Comparison of ENCODE assay signal across 11 mouse cellular contexts in the genomic region with DNA sequence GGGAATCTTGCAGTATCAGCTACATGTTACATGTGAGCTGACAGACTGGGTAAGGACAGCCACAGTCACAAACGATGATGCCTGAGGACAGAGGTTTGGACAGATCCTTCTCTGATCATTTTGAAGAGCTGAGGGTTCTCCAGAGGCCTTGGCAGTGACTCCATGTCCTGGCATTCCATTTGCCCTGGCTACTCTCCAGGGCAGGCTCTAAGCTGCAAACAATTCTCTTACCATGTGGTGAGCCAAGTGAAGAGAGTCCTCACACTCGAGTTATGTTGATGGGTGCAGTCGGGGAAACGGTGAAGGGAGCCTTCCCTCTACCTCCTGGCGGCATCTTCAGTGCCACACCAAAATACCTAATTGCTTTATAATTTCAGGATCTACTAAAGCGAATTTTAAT.
DNase-seq lines count a peak whose midpoint lies in the region; ATAC-seq and TF ChIP-seq lines count a peak whose summit lies in the region.
"Had no signal": no experiment of that assay in that cellular context is flagged by ENCODE, and none has a peak within 500 bp of the region (broad histone marks: within the 10 kb centered on the region; RNA-seq: fewer than 3 reads in every experiment).

No protein-coding gene starts in this region.

- H3K4me3 ChIP-seq in lung, postnatal 0 days (ENCODE audit: low read depth, low read length) = no peak overlapping the region
- H3K4me3 ChIP-seq: hindbrain, embryonic 10.5 days; left cerebral cortex, adult 2 months had no signal

- intact Hi-C loops in left cerebral cortex, postnatal 4 days (cut with DNase I) = loop anchor here (5.0 to 10.0 kb wide), 2 partner anchors 1524 to 1622 kb away; no protein-coding TSS in a partner anchor
- intact Hi-C loops in left cerebral cortex, postnatal 36 days (cut with DNase I) = loop anchor here (5.0 to 10.0 kb wide), 2 partner anchors 258 to 1524 kb away; no protein-coding TSS in a partner anchor

- no peak overlapping the region for H3K27ac ChIP-seq in lung, postnatal 0 days (ENCODE audit: low read length)
- H3K27ac ChIP-seq: hindbrain, embryonic 10.5 days; left cerebral cortex, adult 2 months had no signal

- no peaks in the 10 kb centered on the region for H3K9me3 ChIP-seq in lung, postnatal 0 days (ENCODE audit: low read length)

- H3K36me3 ChIP-seq in lung, postnatal 0 days (ENCODE audit: insufficient read depth, low read length) = no peaks in the 10 kb centered on the region

- H3K9ac ChIP-seq in lung, postnatal 0 days (replicated peaks; ENCODE audit: low read depth) = no peak overlapping the region

- no peaks in the 10 kb centered on the region for H3K27me3 ChIP-seq in lung, postnatal 0 days (replicated peaks; ENCODE audit: insufficient read depth, low read length)

- no peak for TF ChIP-seq EP300 in lung, postnatal 0 days (IDR thresholded peaks at IDR 0.05)

- H3K4me2 ChIP-seq in lung, postnatal 0 days (replicated peaks; ENCODE audit: low read depth, low read length) = no peak overlapping the region

- no peak for TF ChIP-seq CTCF in lung, postnatal 0 days (IDR thresholded peaks at IDR 0.05)

- no peaks in the 10 kb centered on the region for H3K4me1 ChIP-seq in lung, postnatal 0 days (ENCODE audit: insufficient read depth, low read depth, low read length)

- peak; percentile 10 to 25 for DNase-seq in cerebellum, postnatal 25 days
- DNase-seq in cerebellum, adult 11-12 months = no peak
- DNase-seq in left cerebral cortex, postnatal 4 days = peak; percentile 63
- DNase-seq in left cerebral cortex, postnatal 36 days (ENCODE audit: low spot score in 2 of 2) = no peak
- peak; percentile 38 to 57 for DNase-seq in adrenal gland, postnatal 36 days
- DNase-seq in lung, postnatal 0 days (ENCODE audit: low spot score) = no peak
- no peak for DNase-seq in spleen, postnatal 4 days (ENCODE audit: low spot score in 2 of 2)
- no peak for DNase-seq in thymus, adult 18-20 months
- DNase-seq: cerebellum, adult 9-11 months had no signal

- WGBS in lung, postnatal 0 days = 54% methylated on average over 6 of the region's 6 CpGs

- peak; percentile 23; the same call in 1 of the 2 replicates for ATAC-seq in lung, postnatal 0 days

Comparison
In these comparisons a context has a peak if more than half of its experiments do, and no peak if none do; other contexts are left out.
1. DNase-seq: peak in cerebellum, postnatal 25 days (2 of 2), left cerebral cortex, postnatal 4 days (single experiment) and adrenal gland, postnatal 36 days (2 of 2); none in cerebellum, adult 11-12 months (single experiment), left cerebral cortex, postnatal 36 days (0 of 2), lung, postnatal 0 days (single experiment), spleen, postnatal 4 days (0 of 2) and thymus, adult 18-20 months (0 of 2).